Mouse (Mus musculus) hematopoietic stem cell, adult 5-6 weeks (primary cell): ENCODE measurements around the gene Dll4. TPM values are rescaled to one million over a fixed set of nuclear protein-coding genes. Genes with fewer than 3 reads are reported as not detected.

Source experiments
- ATAC-seq, 2 experiments: fragments of 125-278 bp in 1 of 2; replicated peaks in 1 of 2; 2 replicates each; pipeline ENCODE4 v1.8.0; 2016 to 2017; ENCODE audit warnings: inconsistent platforms in 2 of 2, mild to moderate bottlenecking in 2 of 2, moderate number of reproducible peaks in 2 of 2, low read depth in 1 of 2, moderate TSS enrichment in 1 of 2; ENCODE audit not compliant: low FRiP score in 2 of 2, poor library complexity in 2 of 2, severe bottlenecking in 2 of 2, insufficient read depth in 1 of 2, low TSS enrichment in 1 of 2
- total RNA-seq: library from RNA; stranded (forward); fragments of 172-1452, 232-1000 nt; gene quantifications from 2 replicates; pipeline ENCODE4 v1.2.3, GENCODE M21; 2017

Dll4 gene
- total RNA-seq, 1 experiment from 2014 or later, result 0.25 TPM

GRCm38 (mm10) chr2:119353707-119354106 lies 28.1 kb downstream of the Dll4 start:
- ATAC-seq, result no peak

GRCm38 (mm10) chr2:119355089-119355488 lies 29.5 kb downstream of the Dll4 start:
- ATAC-seq, result no peak

GRCm38 (mm10) chr2:119355651-119356050 lies 30.1 kb downstream of the Dll4 start:
- no peak for ATAC-seq

- ATAC-seq, result no peak
These were observed 30.7 kb downstream of the Dll4 start for GRCm38 (mm10) chr2:119356310-119356709.

- ATAC-seq, result peak; percentile 37 to 54; a peak in 3 of 4 replicates
These were observed 31.2 kb downstream of the Dll4 start for GRCm38 (mm10) chr2:119356805-119357204.

GRCm38 (mm10) chr2:119358249-119358648 lies 32.7 kb downstream of the Dll4 start:
- peak in 1 of 2 experiments; percentile 11; a peak in 1 of 4 replicates for ATAC-seq

- ATAC-seq, result peak in 1 of 2 experiments; percentile 34; a peak in 2 of 4 replicates
These were observed 34.2 kb downstream of the Dll4 start for GRCm38 (mm10) chr2:119359721-119360291.

GRCm38 (mm10) chr2:119364969-119365368 lies 39.4 kb downstream of the Dll4 start:
- no peak for ATAC-seq

- no peak for ATAC-seq
These were observed 41.8 kb downstream of the Dll4 start for GRCm38 (mm10) chr2:119367346-119367745.

GRCm38 (mm10) chr2:119370116-119370515 lies 44.5 kb downstream of the Dll4 start:
- no peak for ATAC-seq

- ATAC-seq, result no peak
These were observed 51.7 kb downstream of the Dll4 start for GRCm38 (mm10) chr2:119377286-119377685.

- ATAC-seq, result no peak
These were observed 52.2 kb downstream of the Dll4 start for GRCm38 (mm10) chr2:119377826-119378225.

- no peak for ATAC-seq
These were observed 53.9 kb downstream of the Dll4 start for GRCm38 (mm10) chr2:119379455-119379854.

Other genes starting within 250 kb of the Dll4 start
- 16.8 and 29.0 TPM in 2 replicates for gene Rad51, start 213.0 kb upstream of the Dll4 start, total RNA-seq
- gene Rmdn3, start 168.8 kb upstream of the Dll4 start, total RNA-seq, result 35.9 and 38.9 TPM in 2 replicates
- 2.2 TPM in 1 of 2 replicates, not detected in the other for gene Gchfr, start 158.0 kb upstream of the Dll4 start, total RNA-seq
- not detected in 2 replicates for gene Gm14137, start 151.3 kb upstream of the Dll4 start, total RNA-seq
- gene Zfyve19, start 117.2 kb upstream of the Dll4 start, total RNA-seq, result 47.1 and 53.7 TPM in 2 replicates
- 37.1 and 64.7 TPM in 2 replicates for gene Dnajc17, start 117.0 kb upstream of the Dll4 start, total RNA-seq
- not detected in 2 replicates for gene Ppp1r14d, start 95.9 kb upstream of the Dll4 start, total RNA-seq
- 8.1 and 13.0 TPM in 2 replicates for gene Spint1, start 88.4 kb upstream of the Dll4 start, total RNA-seq
- gene Rhov, start 54.5 kb upstream of the Dll4 start, total RNA-seq, result 0.31 TPM in 1 of 2 replicates, not detected in the other
- gene Vps18, start 37.0 kb upstream of the Dll4 start, total RNA-seq, result 14.8 and 23.0 TPM in 2 replicates
- 0.40 TPM in 1 of 2 replicates, not detected in the other for gene Chac1, start 25.4 kb downstream of the Dll4 start, total RNA-seq
- gene Ino80, start 151.9 kb downstream of the Dll4 start, total RNA-seq, result 23.4 and 35.3 TPM in 2 replicates
- 0.13 TPM in 1 of 2 replicates, not detected in the other for gene Exd1, start 221.8 kb downstream of the Dll4 start, total RNA-seq
- 51.5 and 65.8 TPM in 2 replicates for gene Chp1, start 221.9 kb downstream of the Dll4 start, total RNA-seq